Mouse (Mus musculus) testis, adult 2 months (tissue): Measurements from ENCODE around the gene Itpr2.

Experiments
- CTCF ChIP-seq: fragments of 200-500 bp; IDR thresholded peaks from 2 replicates; pipeline ENCODE4 v1.5.1; 2012; ENCODE audit warnings: low read depth, mild to moderate bottlenecking, inconsistent platforms, low read length, moderate library complexity; ENCODE audit not compliant: control insufficient read depth, insufficient read depth, insufficient replicate concordance
- POLR2A ChIP-seq: fragments of 200-500 bp; IDR thresholded peaks from 2 replicates; pipeline ENCODE4 v1.6.1; 2012; ENCODE audit warnings: low read depth, mild to moderate bottlenecking, inconsistent platforms, low read length, moderate library complexity; ENCODE audit not compliant: control insufficient read depth

DNA sequence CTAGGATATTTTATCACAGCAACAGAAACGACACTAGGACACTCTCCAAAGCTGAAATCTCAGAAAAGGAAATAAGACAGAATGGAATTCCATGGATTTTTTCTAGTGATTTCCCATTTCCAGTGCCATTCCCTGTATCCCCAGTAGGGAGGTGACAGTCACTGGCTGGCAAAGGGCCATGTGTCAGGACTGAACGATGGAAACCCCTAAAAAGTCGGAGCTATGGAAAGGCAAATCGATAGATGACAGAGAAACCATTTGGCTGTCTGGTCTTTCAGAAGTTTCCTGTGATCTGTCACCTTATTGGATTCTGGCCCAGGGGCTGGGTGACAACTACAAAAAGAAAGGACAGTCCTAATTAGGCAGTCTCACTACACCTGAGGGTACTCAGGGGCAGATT lies 135.8 kb downstream of the Itpr2 start:
- TF ChIP-seq POLR2A (no peak), CTCF (no peak)
